Mouse (Mus musculus) cerebellum, adult 2 months (tissue): ENCODE data around the gene Ttc1.

Source experiments
- CTCF ChIP-seq: fragments of 200-500 bp; IDR thresholded peaks from 2 replicates; pipeline ENCODE4 v1.5.1; 2011; ENCODE audit warnings: low read depth, mild to moderate bottlenecking, control low read depth, low read length, moderate library complexity, borderline replicate concordance; ENCODE audit not compliant: insufficient read depth
- POLR2A ChIP-seq: fragments of 200-500 bp; IDR thresholded peaks from 2 replicates; pipeline ENCODE4 v1.6.1; 2011; ENCODE audit warnings: low read length, control low read depth, borderline replicate concordance; ENCODE audit not compliant: insufficient read depth

DNA sequence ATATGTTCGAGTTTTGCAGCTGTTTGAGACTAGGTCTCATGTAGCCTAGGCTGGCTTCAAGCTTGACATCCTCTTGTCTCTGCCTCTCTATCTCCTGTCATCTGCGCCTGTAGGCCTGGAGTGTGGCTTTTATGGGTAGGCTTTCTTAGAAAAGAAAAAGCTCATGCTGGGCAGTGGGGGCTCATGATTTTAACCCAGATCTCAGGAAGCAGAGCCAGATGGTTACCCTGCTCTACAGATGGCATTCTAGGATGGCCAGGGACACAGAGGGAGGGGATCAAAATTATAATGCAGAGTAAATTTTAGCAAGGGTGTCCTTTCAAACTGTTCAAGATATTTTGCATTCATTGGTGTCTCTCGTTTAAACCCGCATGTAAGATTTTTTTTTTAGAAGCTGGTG, 35.6 kb downstream of the Ttc1 start:
- TF ChIP-seq CTCF (no peak), POLR2A (no peak)
